Mouse (Mus musculus): Measurements from ENCODE around the gene Lcp1.

GRCm38 (mm10) chr14:75182378-75182777, 51.5 kb downstream of the Lcp1 start:
- TF ChIP-seq CTCF (IDR thresholded peaks at IDR 0.05; ENCODE audit: control insufficient read depth, insufficient read depth, insufficient replicate concordance, low read depth, low read length) (no peak), POLR2A (IDR thresholded peaks at IDR 0.05; ENCODE audit: control insufficient read depth, low read depth, low read length) (no peak)
